Mouse (Mus musculus): ENCODE measurements around the gene Sbno2. TPM values are rescaled to one million over a fixed set of nuclear protein-coding genes. Genes with fewer than 3 reads are reported as not detected.

Sbno2 gene
- polyA plus RNA-seq, 1 experiment from 2014 or later = 5.6 TPM

- Histone ChIP-seq H3K4me2 (ENCODE audit: low read depth, low read length) (no peak overlapping the region), H3K9me3 (replicated peaks; ENCODE audit: control insufficient read depth, low read length) (no peaks in the 10 kb centered on the region), H3K27ac (replicated peaks; ENCODE audit: low read depth, low read length) (no peak overlapping the region), H3K9ac (replicated peaks; ENCODE audit: low read length) (no peak overlapping the region), H3K36me3 (replicated peaks; ENCODE audit: control insufficient read depth, insufficient read depth, low read depth, low read length) (no peaks in the 10 kb centered on the region), H3K4me1 (ENCODE audit: control insufficient read depth, insufficient read depth, low read length) (no peaks in the 10 kb centered on the region; the same call in none of the 2 replicates), H3K4me3 (ENCODE audit: low read depth, low read length) (no peak overlapping the region), H3K27me3 (ENCODE audit: control insufficient read depth, insufficient read depth, low read length) (no peaks in the 10 kb centered on the region)
- ATAC-seq (replicated peaks; ENCODE audit: insufficient number of reproducible peaks, low FRiP score, low TSS enrichment, low read depth) (no peak), DNase-seq (ENCODE audit: low spot score) (no peak)
- 94% methylated on average over 4 of the region's 4 CpGs for WGBS
Observed at GRCm38 (mm10) chr10:80069948-80070450, 35.4 kb downstream of the Sbno2 start.

- 98% methylated on average over 6 of the region's 7 CpGs for WGBS
Observed at GRCm38 (mm10) chr10:80069251-80069650, 36.1 kb downstream of the Sbno2 start.

GRCm38 (mm10) chr10:80063877-80064650 lies 41.3 kb downstream of the Sbno2 start:
- ATAC-seq (replicated peaks; ENCODE audit: insufficient number of reproducible peaks, low FRiP score, low TSS enrichment, low read depth) = no peak
- DNase-seq (ENCODE audit: low spot score) = no peak
- H3K27me3 ChIP-seq (ENCODE audit: control insufficient read depth, insufficient read depth, low read length) = no peaks in the 10 kb centered on the region
- H3K9me3 ChIP-seq (replicated peaks; ENCODE audit: control insufficient read depth, low read length) = no peaks in the 10 kb centered on the region
- no peaks in the 10 kb centered on the region for H3K36me3 ChIP-seq (replicated peaks; ENCODE audit: control insufficient read depth, insufficient read depth, low read depth, low read length)
- H3K4me3 ChIP-seq (ENCODE audit: low read depth, low read length) = no peak overlapping the region
- H3K4me1 ChIP-seq (ENCODE audit: control insufficient read depth, insufficient read depth, low read length) = no peaks in the 10 kb centered on the region
- H3K9ac ChIP-seq (replicated peaks; ENCODE audit: low read length) = no peak overlapping the region
- H3K4me2 ChIP-seq (ENCODE audit: low read depth, low read length) = no peak overlapping the region
- 79% methylated on average over 23 of the region's 23 CpGs for WGBS
- no peak overlapping the region for H3K27ac ChIP-seq (replicated peaks; ENCODE audit: low read depth, low read length)

More at GRCm38 (mm10) chr10:80069251-80069650, 36.1 kb downstream of the Sbno2 start:
- H3K27ac ChIP-seq (replicated peaks; ENCODE audit: low read depth, low read length) = no peak overlapping the region
- no peak for DNase-seq (ENCODE audit: low spot score)
- no peaks in the 10 kb centered on the region; the same call in none of the 2 replicates for H3K4me1 ChIP-seq (ENCODE audit: control insufficient read depth, insufficient read depth, low read length)
- no peak overlapping the region for H3K4me3 ChIP-seq (ENCODE audit: low read depth, low read length)
- H3K36me3 ChIP-seq (replicated peaks; ENCODE audit: control insufficient read depth, insufficient read depth, low read depth, low read length) = no peaks in the 10 kb centered on the region
- no peak overlapping the region for H3K4me2 ChIP-seq (ENCODE audit: low read depth, low read length)
- H3K27me3 ChIP-seq (ENCODE audit: control insufficient read depth, insufficient read depth, low read length) = no peaks in the 10 kb centered on the region
- ATAC-seq (replicated peaks; ENCODE audit: insufficient number of reproducible peaks, low FRiP score, low TSS enrichment, low read depth) = no peak
- no peaks in the 10 kb centered on the region for H3K9me3 ChIP-seq (replicated peaks; ENCODE audit: control insufficient read depth, low read length)
- H3K9ac ChIP-seq (replicated peaks; ENCODE audit: low read length) = no peak overlapping the region

GRCm38 (mm10) chr10:80063104-80063503 lies 42.3 kb downstream of the Sbno2 start:
- no peak overlapping the region for H3K4me3 ChIP-seq (ENCODE audit: low read depth, low read length)
- no peak for ATAC-seq (replicated peaks; ENCODE audit: insufficient number of reproducible peaks, low FRiP score, low TSS enrichment, low read depth)
- H3K27ac ChIP-seq (replicated peaks; ENCODE audit: low read depth, low read length) = no peak overlapping the region
- H3K9me3 ChIP-seq (replicated peaks; ENCODE audit: control insufficient read depth, low read length) = no peaks in the 10 kb centered on the region
- no peaks in the 10 kb centered on the region for H3K27me3 ChIP-seq (ENCODE audit: control insufficient read depth, insufficient read depth, low read length)
- H3K4me2 ChIP-seq (ENCODE audit: low read depth, low read length) = no peak overlapping the region
- no peaks in the 10 kb centered on the region for H3K36me3 ChIP-seq (replicated peaks; ENCODE audit: control insufficient read depth, insufficient read depth, low read depth, low read length)
- H3K9ac ChIP-seq (replicated peaks; ENCODE audit: low read length) = no peak overlapping the region
- DNase-seq (ENCODE audit: low spot score) = no peak
- 94% methylated on average over 5 of the region's 5 CpGs for WGBS
- no peaks in the 10 kb centered on the region for H3K4me1 ChIP-seq (ENCODE audit: control insufficient read depth, insufficient read depth, low read length)

GRCm38 (mm10) chr10:80057683-80058326 lies 47.6 kb downstream of the Sbno2 start:
- no peak overlapping the region for H3K4me3 ChIP-seq (ENCODE audit: low read depth, low read length)
- H3K9me3 ChIP-seq (replicated peaks; ENCODE audit: control insufficient read depth, low read length) = no peaks in the 10 kb centered on the region
- no peak overlapping the region for H3K27ac ChIP-seq (replicated peaks; ENCODE audit: low read depth, low read length)
- no peaks in the 10 kb centered on the region; the same call in 1 of the 2 replicates for H3K4me1 ChIP-seq (ENCODE audit: control insufficient read depth, insufficient read depth, low read length)
- DNase-seq (ENCODE audit: low spot score) (no peak), ATAC-seq (replicated peaks; ENCODE audit: insufficient number of reproducible peaks, low FRiP score, low TSS enrichment, low read depth) (no peak)
- no peak overlapping the region for H3K4me2 ChIP-seq (ENCODE audit: low read depth, low read length)
- H3K27me3 ChIP-seq (ENCODE audit: control insufficient read depth, insufficient read depth, low read length) = no peaks in the 10 kb centered on the region
- 80% methylated on average over 30 of the region's 30 CpGs for WGBS
- peaks cover 6% of the 10 kb centered on the region for H3K36me3 ChIP-seq (replicated peaks; ENCODE audit: control insufficient read depth, insufficient read depth, low read depth, low read length)
- no peak overlapping the region for H3K9ac ChIP-seq (replicated peaks; ENCODE audit: low read length)

GRCm38 (mm10) chr10:80056976-80057682 lies 48.2 kb downstream of the Sbno2 start:
- 91% methylated on average over 27 of the region's 27 CpGs for WGBS
- H3K36me3 ChIP-seq (replicated peaks; ENCODE audit: control insufficient read depth, insufficient read depth, low read depth, low read length) = peaks cover 6% of the 10 kb centered on the region
- H3K9me3 ChIP-seq (replicated peaks; ENCODE audit: control insufficient read depth, low read length) = no peaks in the 10 kb centered on the region
- no peak overlapping the region for H3K9ac ChIP-seq (replicated peaks; ENCODE audit: low read length)
- H3K4me3 ChIP-seq (ENCODE audit: low read depth, low read length) = no peak overlapping the region
- DNase-seq (ENCODE audit: low spot score) (no peak), ATAC-seq (replicated peaks; ENCODE audit: insufficient number of reproducible peaks, low FRiP score, low TSS enrichment, low read depth) (no peak)
- no peak overlapping the region for H3K27ac ChIP-seq (replicated peaks; ENCODE audit: low read depth, low read length)
- peaks cover under 1% of the 10 kb centered on the region; the same call in 1 of the 2 replicates for H3K4me1 ChIP-seq (ENCODE audit: control insufficient read depth, insufficient read depth, low read length)
- H3K4me2 ChIP-seq (ENCODE audit: low read depth, low read length) = no peak overlapping the region
- no peaks in the 10 kb centered on the region for H3K27me3 ChIP-seq (ENCODE audit: control insufficient read depth, insufficient read depth, low read length)

- H3K27ac ChIP-seq (replicated peaks; ENCODE audit: low read depth, low read length) = no peak overlapping the region
- DNase-seq (ENCODE audit: low spot score) (no peak), ATAC-seq (replicated peaks; ENCODE audit: insufficient number of reproducible peaks, low FRiP score, low TSS enrichment, low read depth) (no peak)
- no peak overlapping the region for H3K4me3 ChIP-seq (ENCODE audit: low read depth, low read length)
- 85% methylated on average over 4 of the region's 4 CpGs for WGBS
- peaks cover 3% of the 10 kb centered on the region; the same call in 1 of the 2 replicates for H3K4me1 ChIP-seq (ENCODE audit: control insufficient read depth, insufficient read depth, low read length)
- no peaks in the 10 kb centered on the region for H3K27me3 ChIP-seq (ENCODE audit: control insufficient read depth, insufficient read depth, low read length)
- peaks cover 6% of the 10 kb centered on the region for H3K36me3 ChIP-seq (replicated peaks; ENCODE audit: control insufficient read depth, insufficient read depth, low read depth, low read length)
- no peak overlapping the region for H3K4me2 ChIP-seq (ENCODE audit: low read depth, low read length)
- H3K9ac ChIP-seq (replicated peaks; ENCODE audit: low read length) = no peak overlapping the region
- no peaks in the 10 kb centered on the region for H3K9me3 ChIP-seq (replicated peaks; ENCODE audit: control insufficient read depth, low read length)
Observed at GRCm38 (mm10) chr10:80056506-80056905, 48.9 kb downstream of the Sbno2 start.

All from embryonic facial prominence, embryonic 11.5 days (tissue).